Mouse (Mus musculus) hindbrain, postnatal 0 days (tissue): ENCODE data around the gene Maf. TPM values are rescaled to one million over a fixed set of nuclear protein-coding genes. Genes with fewer than 3 reads are reported as not detected.

Experiments used
- ATAC-seq: fragments of 200-750 bp; cut with Nextera tagmentation; 2 replicates; pipeline ENCODE4 v1.8.0; 2017; ENCODE audit warnings: mild to moderate bottlenecking, moderate TSS enrichment, moderate library complexity
- DNase-seq: peaks from one replicate; pipeline ENCODE4 v3.0.0-alpha.2; 2015; ENCODE audit warnings: low spot score
- H3K27ac ChIP-seq: fragments of 300-500 bp; sonication (generic); 2 replicates; pipeline ENCODE4 v1.5.1; 2014; ENCODE audit warnings: mild to moderate bottlenecking
- H3K27me3 ChIP-seq: fragments of 300-500 bp; sonication (generic); 2 replicates; pipeline ENCODE4 v1.6.1; 2014; ENCODE audit warnings: low read length, mixed read lengths; ENCODE audit not compliant: insufficient read depth
- H3K36me3 ChIP-seq: fragments of 300-500 bp; sonication (generic); 2 replicates; pipeline ENCODE4 v1.6.1; 2014; ENCODE audit warnings: low read length, mixed read lengths; ENCODE audit not compliant: insufficient read depth
- H3K4me1 ChIP-seq: fragments of 300-500 bp; sonication (generic); 2 replicates; pipeline ENCODE4 v1.6.1; 2014; ENCODE audit warnings: antibody characterized with exemption, low read length, mixed read lengths; ENCODE audit not compliant: insufficient read depth
- H3K4me2 ChIP-seq: fragments of 300-500 bp; sonication (generic); 2 replicates; pipeline ENCODE4 v1.6.1; 2014; ENCODE audit warnings: low read depth, mild to moderate bottlenecking, low read length, moderate library complexity, mixed read lengths
- H3K4me3 ChIP-seq: fragments of 300-500 bp; sonication (generic); 2 replicates; pipeline ENCODE4 v1.5.1; 2014; ENCODE audit warnings: low read length
- H3K9ac ChIP-seq: fragments of 300-500 bp; sonication (generic); replicated peaks from 2 replicates; pipeline ENCODE4 v1.6.1; 2014; ENCODE audit warnings: mild to moderate bottlenecking, low read length, moderate library complexity, mixed read lengths
- H3K9me3 ChIP-seq: fragments of 300-500 bp; sonication (generic); 2 replicates; pipeline ENCODE4 v1.6.1; 2016; ENCODE audit warnings: low read length, mixed read lengths
- CTCF ChIP-seq: IDR thresholded peaks from 2 replicates; pipeline ENCODE4 v1.5.1; 2016; ENCODE audit warnings: antibody characterized with exemption, control low read depth, low read depth
- WGBS: fragments of 180-500 bp; shearing (Covaris S2); extraction: QIAGEN DNeasy Blood & Tissue Kit; methylation state at CpG from one replicate; pipeline ENCODE4 v1.1.7; 2014; 5-methylcytosine and 5-hydroxymethylcytosine counted together
- polyA plus RNA-seq: library from polyadenylated mRNA; unstranded; fragments of >200 nt; fragmentation: Nextera tagmentation; extraction: Ambion mirVana; gene quantifications from 2 replicates; pipeline ENCODE4 v1.2.1, GENCODE M21; 2015
- total RNA-seq: library from RNA; depleted of rRNA; stranded (reverse); fragments of >200 nt; gene quantifications from 2 replicates; pipeline ENCODE4 v1.2.3, GENCODE M21; 2014

Gene Maf
- total and polyA plus RNA-seq, 2 experiments from 2014 or later: 8.9 to 24.4 TPM

- no peaks in the 10 kb centered on the region for H3K4me1 ChIP-seq
- H3K27ac ChIP-seq: peak overlapping the region; percentile 81
- H3K9ac ChIP-seq: peak overlapping the region; percentile 60
- WGBS: 2% methylated on average over 51 of the region's 76 CpGs
- no peaks in the 10 kb centered on the region for H3K36me3 ChIP-seq
- H3K4me3 ChIP-seq: peak overlapping the region; percentile 67
- H3K27me3 ChIP-seq: peaks cover 7% of the 10 kb centered on the region; the same call in 1 of the 2 replicates
- ATAC-seq (peak; percentile 81), DNase-seq (peak; percentile 74)
- peak overlapping the region; percentile 84 for H3K4me2 ChIP-seq
- no peaks in the 10 kb centered on the region for H3K9me3 ChIP-seq
- no peak for TF ChIP-seq CTCF
Measured at GRCm38 (mm10) chr8:115706861-115707730, 498 bp downstream of the Maf start.

GRCm38 (mm10) chr8:115706411-115706860, 1.2 kb downstream of the Maf start:
- Histone ChIP-seq H3K4me2 (peak overlapping the region; percentile 84), H3K9ac (peak overlapping the region; percentile 60), H3K9me3 (no peaks in the 10 kb centered on the region), H3K27ac (peak overlapping the region; percentile 81), H3K4me3 (peak overlapping the region; percentile 67), H3K36me3 (no peaks in the 10 kb centered on the region), H3K27me3 (peaks cover 7% of the 10 kb centered on the region; the same call in 1 of the 2 replicates), H3K4me1 (no peaks in the 10 kb centered on the region)
- ATAC-seq (peak; percentile 43), DNase-seq (peak; percentile 36)
- WGBS: 2% methylated on average over 36 of the region's 39 CpGs
- TF ChIP-seq CTCF: no peak

- Histone ChIP-seq H3K4me3 (peak overlapping the region; percentile 67), H3K9ac (peak overlapping the region; percentile 60), H3K27me3 (peaks cover 7% of the 10 kb centered on the region; the same call in 1 of the 2 replicates), H3K4me2 (peak overlapping the region; percentile 84), H3K4me1 (no peaks in the 10 kb centered on the region), H3K9me3 (no peaks in the 10 kb centered on the region), H3K27ac (peak overlapping the region; percentile 81), H3K36me3 (no peaks in the 10 kb centered on the region)
- ATAC-seq: 0 out of 2 replicates have a peak, but pooled peaks have one; percentile 28
- TF ChIP-seq CTCF: peak; percentile 73
- peak; percentile 71 for DNase-seq
- under 1% methylated on average over 34 of the region's 36 CpGs for WGBS
Measured at GRCm38 (mm10) chr8:115705591-115706110, 1.9 kb downstream of the Maf start.

- TF ChIP-seq CTCF: no peak
- no peak for DNase-seq
- H3K9ac ChIP-seq: no peak overlapping the region
- 87% methylated on average over 4 of the region's 4 CpGs for WGBS
- ATAC-seq: no peak
- H3K9me3 ChIP-seq: no peaks in the 10 kb centered on the region
- H3K36me3 ChIP-seq: no peaks in the 10 kb centered on the region
- 0 out of 2 replicates have a peak overlapping the region, but pooled peaks have one; percentile 23 for H3K4me2 ChIP-seq
- peak overlapping the region; percentile 4; the same call in 1 of the 2 replicates for H3K4me3 ChIP-seq
- 0 out of 2 replicates have a peak, but pooled peaks cover 7% of the 10 kb centered on the region for H3K27me3 ChIP-seq
- no peaks in the 10 kb centered on the region for H3K4me1 ChIP-seq
- no peak overlapping the region for H3K27ac ChIP-seq
Measured at GRCm38 (mm10) chr8:115703056-115703455, 4.5 kb downstream of the Maf start.

- no peaks in the 10 kb centered on the region for H3K9me3 ChIP-seq
- ATAC-seq (no peak), DNase-seq (no peak)
- H3K4me1 ChIP-seq: no peaks in the 10 kb centered on the region
- no peaks in the 10 kb centered on the region for H3K36me3 ChIP-seq
- no peak for TF ChIP-seq CTCF
- H3K9ac ChIP-seq: no peak overlapping the region
- 71% methylated on average over 5 of the region's 5 CpGs for WGBS
- H3K4me3 ChIP-seq: no peak overlapping the region
- H3K27me3 ChIP-seq: 0 out of 2 replicates have a peak, but pooled peaks cover 7% of the 10 kb centered on the region
- H3K27ac ChIP-seq: no peak overlapping the region
- H3K4me2 ChIP-seq: 0 out of 2 replicates have a peak overlapping the region, but pooled peaks have one; percentile 5
Measured at GRCm38 (mm10) chr8:115701001-115701400, 6.6 kb downstream of the Maf start.

GRCm38 (mm10) chr8:115699151-115699550, 8.4 kb downstream of the Maf start:
- no peaks in the 10 kb centered on the region for H3K36me3 ChIP-seq
- no peak for ATAC-seq
- no peak overlapping the region for H3K4me3 ChIP-seq
- H3K27me3 ChIP-seq: no peaks in the 10 kb centered on the region
- no peaks in the 10 kb centered on the region for H3K9me3 ChIP-seq
- WGBS: 69% methylated on average over 5 of the region's 5 CpGs
- DNase-seq: no peak
- H3K9ac ChIP-seq: no peak overlapping the region
- no peak overlapping the region for H3K27ac ChIP-seq
- no peaks in the 10 kb centered on the region for H3K4me1 ChIP-seq
- no peak for TF ChIP-seq CTCF
- H3K4me2 ChIP-seq: no peak overlapping the region
